Mouse (Mus musculus): ENCODE measurements around the gene Lctl. TPM values are rescaled to one million over a fixed set of nuclear protein-coding genes. Genes with fewer than 3 reads are reported as not detected.
"Not testable (repeated sequence)": the region's sequence is repeated elsewhere in the genome, so short reads cannot be mapped to it uniquely, and the experiment has no call there.

The Lctl gene
- polyA plus RNA-seq, 1 experiment from 2014 or later: not detected

DNA sequence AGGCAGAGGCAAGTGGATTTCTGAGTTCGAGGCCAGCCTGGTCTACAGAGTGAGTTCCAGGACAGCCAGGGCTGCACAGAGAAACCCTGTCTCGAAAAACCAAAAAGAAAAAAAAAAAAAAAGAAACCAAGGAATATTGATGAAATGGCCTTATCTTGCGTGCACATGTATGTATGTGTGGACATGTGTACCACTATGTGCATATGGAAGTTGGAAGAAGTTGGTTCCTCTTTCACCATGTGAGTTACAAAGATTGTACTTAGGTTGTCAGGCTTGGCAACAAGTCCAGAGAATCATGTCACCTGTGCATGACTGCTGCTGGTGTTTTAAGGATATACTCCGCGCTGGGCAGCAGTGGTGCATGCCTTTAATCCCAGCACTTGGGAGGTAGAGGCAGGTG, 66.3 kb downstream of the Lctl start:
- DNase-seq (ENCODE audit: low spot score); H3K9ac ChIP-seq (ENCODE audit: low read length); ATAC-seq (ENCODE audit: insufficient read depth, low FRiP score, low TSS enrichment); H3K4me1 ChIP-seq (ENCODE audit: control insufficient read depth, insufficient read depth, low read length); H3K27ac ChIP-seq (ENCODE audit: low read depth, low read length); H3K9me3 ChIP-seq (ENCODE audit: control insufficient read depth, low read length); H3K4me3 ChIP-seq (ENCODE audit: low read depth, low read length); H3K36me3 ChIP-seq (ENCODE audit: control insufficient read depth, insufficient read depth, low read length); H3K4me2 ChIP-seq (ENCODE audit: low read depth); H3K27me3 ChIP-seq (ENCODE audit: control insufficient read depth, insufficient read depth, low read length): not testable (repeated sequence)
- WGBS: 88% methylated on average over 5 of the region's 5 CpGs

DNA sequence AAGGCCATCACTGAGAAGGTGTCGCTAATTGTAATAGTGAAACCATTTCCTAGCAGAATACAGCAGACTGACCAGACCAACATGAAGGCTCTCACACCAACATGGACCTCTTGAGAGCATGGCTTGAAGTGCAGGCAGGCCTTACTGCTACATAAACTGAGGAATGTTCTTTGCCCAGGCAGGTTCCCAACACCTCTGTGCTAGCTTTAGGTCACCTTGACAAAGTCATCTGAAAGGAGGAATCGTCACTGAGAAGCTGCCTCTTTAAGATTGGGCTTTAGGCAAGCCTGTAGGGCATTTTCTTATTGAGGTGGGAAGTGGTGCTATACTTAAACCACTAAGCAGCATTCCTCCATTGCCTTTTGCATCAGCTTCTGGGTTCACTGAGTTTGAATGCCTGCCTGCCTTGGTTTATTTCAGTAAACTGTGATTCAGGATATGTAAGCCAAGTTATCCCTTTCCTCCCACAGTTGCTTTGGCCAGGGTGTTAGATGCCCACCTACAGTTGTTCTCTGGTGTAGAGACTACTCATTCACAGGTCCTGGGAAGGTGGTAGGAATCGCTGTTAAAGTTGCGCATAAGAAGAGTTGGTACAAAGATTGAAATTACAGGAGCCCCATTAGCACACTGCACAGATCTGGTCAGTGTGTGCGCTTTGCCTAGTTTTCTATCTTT, 67.4 kb downstream of the Lctl start:
- Histone ChIP-seq H3K36me3 (ENCODE audit: control insufficient read depth, insufficient read depth, low read length) (no peaks in the 10 kb centered on the region; the same call in 1 of the 2 replicates), H3K4me1 (ENCODE audit: control insufficient read depth, insufficient read depth, low read length) (0 out of 2 replicates have a peak, but pooled peaks cover 2% of the 10 kb centered on the region), H3K9me3 (ENCODE audit: control insufficient read depth, low read length) (no peaks in the 10 kb centered on the region), H3K9ac (ENCODE audit: low read length) (no peak overlapping the region), H3K4me3 (ENCODE audit: low read depth, low read length) (no peak overlapping the region), H3K27me3 (ENCODE audit: control insufficient read depth, insufficient read depth, low read length) (no peaks in the 10 kb centered on the region), H3K27ac (ENCODE audit: low read depth, low read length) (no peak overlapping the region), H3K4me2 (ENCODE audit: low read depth) (no peak overlapping the region)
- ATAC-seq (ENCODE audit: insufficient read depth, low FRiP score, low TSS enrichment): no peak
- 96% methylated on average over 5 of the region's 5 CpGs for WGBS
- no peak for DNase-seq (ENCODE audit: low spot score)

Other genes with a start within 250 kb of the Lctl start
- gene Smad6, start 95.1 kb upstream of the Lctl start, polyA plus RNA-seq (2014; fragmentation: Nextera tagmentation; extraction: Ambion mirVana): 6.8 and 7.7 TPM in 2 replicates
- 22.2 and 24.0 TPM in 2 replicates for gene Zwilch, start 56.0 kb downstream of the Lctl start, polyA plus RNA-seq (2014; fragmentation: Nextera tagmentation; extraction: Ambion mirVana)
- gene Rpl4, start 56.2 kb downstream of the Lctl start, polyA plus RNA-seq (2014; fragmentation: Nextera tagmentation; extraction: Ambion mirVana): 1,092 and 1,168 TPM in 2 replicates
- gene Snapc5, start 62.1 kb downstream of the Lctl start, polyA plus RNA-seq (2014; fragmentation: Nextera tagmentation; extraction: Ambion mirVana): 28.4 and 31.7 TPM in 2 replicates
- 1.7 and 2.4 TPM in 2 replicates for gene Uchl4, start 118.1 kb downstream of the Lctl start, polyA plus RNA-seq (2014; fragmentation: Nextera tagmentation; extraction: Ambion mirVana)
- 81.0 and 84.5 TPM in 2 replicates for gene Map2k1, start 136.5 kb downstream of the Lctl start, polyA plus RNA-seq (2014; fragmentation: Nextera tagmentation; extraction: Ambion mirVana)
- 218 and 240 TPM in 2 replicates for gene Tipin, start 164.4 kb downstream of the Lctl start, polyA plus RNA-seq (2014; fragmentation: Nextera tagmentation; extraction: Ambion mirVana)
- gene Dis3l, start 224.1 kb downstream of the Lctl start, polyA plus RNA-seq (2014; fragmentation: Nextera tagmentation; extraction: Ambion mirVana): 25.4 and 25.6 TPM in 2 replicates